Mouse (Mus musculus): ENCODE results near the gene Iqcf3.

DNA sequence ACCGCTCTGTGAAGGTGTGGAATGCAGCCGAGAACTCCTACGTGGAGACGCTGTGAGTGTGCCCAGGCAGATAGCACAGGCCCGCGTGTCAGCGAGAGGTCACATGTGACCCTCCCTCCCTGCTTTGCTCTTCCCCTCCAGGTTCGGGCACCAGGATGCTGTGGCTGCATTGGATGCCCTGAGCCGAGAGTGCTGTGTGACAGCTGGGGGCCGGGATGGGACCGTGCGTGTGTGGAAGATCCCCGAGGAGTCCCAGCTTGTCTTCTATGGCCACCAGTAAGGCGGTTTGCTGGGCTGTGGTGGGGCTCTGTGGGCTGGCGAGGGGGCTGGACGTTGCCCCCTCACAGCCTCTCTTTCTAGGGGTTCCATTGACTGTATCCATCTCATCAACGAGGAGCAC lies 77.8 kb downstream of the Iqcf3 start:
- TF ChIP-seq ZNF384 (IDR thresholded peaks at IDR 0.05; ENCODE audit: low read depth, low read length) (no peak), MAFK (IDR thresholded peaks at IDR 0.05; ENCODE audit: insufficient read depth, low read depth, low read length) (no peak), HCFC1 (IDR thresholded peaks at IDR 0.05; ENCODE audit: borderline replicate concordance, insufficient read depth, low read length) (no peak), CHD2 (IDR thresholded peaks at IDR 0.05; ENCODE audit: low read depth, low read length) (no peak)
